Mouse (Mus musculus): ENCODE measurements at regions not wholly inside any gene's neighbourhood (a gene's known extent, or its start where the extent isn't known, plus 50 kb on each side); places are given as distances from the start of the nearest gene placed in this dataset.

DNA sequence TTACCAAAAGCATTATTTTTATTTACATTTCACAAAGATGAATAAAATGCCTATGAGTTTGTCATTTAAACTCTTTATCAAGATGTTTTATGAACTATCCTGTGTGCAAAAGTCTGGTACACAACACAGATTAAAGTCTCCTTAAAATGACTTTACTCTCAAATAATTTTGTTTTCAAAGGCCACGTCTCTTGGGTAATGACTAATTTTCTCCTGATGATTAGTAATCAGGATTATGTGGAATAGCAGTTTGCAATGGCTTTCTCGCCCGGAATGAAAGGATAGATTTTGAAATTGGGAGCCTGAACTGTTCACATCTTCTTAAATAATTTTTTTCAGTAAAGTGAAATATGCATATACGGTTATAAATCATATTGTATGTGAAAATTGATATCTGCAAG, 225.8 kb upstream of the Adamts5 start:
- TF ChIP-seq CTCF (IDR thresholded peaks at IDR 0.05; ENCODE audit: control insufficient read depth, insufficient read depth, insufficient replicate concordance, low read depth, low read length) = no peak
- TF ChIP-seq POLR2A (IDR thresholded peaks at IDR 0.05; ENCODE audit: control insufficient read depth, low read depth, low read length) = no peak
